ENCODE assay signal across 18 mouse cellular contexts in genomic region chr13:99937741-99938140, GRCm38 (mm10). TPM values are rescaled to one million over a fixed set of nuclear protein-coding genes. Genes with fewer than 3 reads are reported as not detected.
A peak's percentile ranks its signal among the peaks of the same experiment; 100 is the strongest.
DNase-seq lines count a peak whose midpoint lies in the region; ATAC-seq and TF ChIP-seq lines count a peak whose summit lies in the region.
"Had no signal": no experiment of that assay in that cellular context is flagged by ENCODE, and none has a peak within 500 bp of the region (broad histone marks: within the 10 kb centered on the region; RNA-seq: fewer than 3 reads in every experiment).

No protein-coding gene starts in this region.

- ATAC-seq in embryonic facial prominence, embryonic 14.5 days (ENCODE audit: low read depth): no peak
- 0 out of 2 replicates have a peak, but pooled peaks have one; percentile 20 for ATAC-seq in midbrain, postnatal 0 days (ENCODE audit: low FRiP score)
- ATAC-seq in midbrain, embryonic 15.5 days (replicated peaks): no peak; the same call in 1 of the 2 replicates
- peak; percentile 71 for ATAC-seq in forebrain, embryonic 14.5 days
- ATAC-seq in hindbrain, postnatal 0 days: peak; percentile 62
- ATAC-seq in granulocyte monocyte progenitor cell, adult 5-6 weeks (replicated peaks; ENCODE audit: poor library complexity, severe bottlenecking): no peak
- ATAC-seq: intestine, embryonic 15.5 days had no signal

- H3K9me3 ChIP-seq in embryonic facial prominence, embryonic 14.5 days (ENCODE audit: control insufficient read depth, low read length): no peaks in the 10 kb centered on the region
- H3K9me3 ChIP-seq in embryonic facial prominence, embryonic 10.5 days: no peaks in the 10 kb centered on the region
- no peaks in the 10 kb centered on the region for H3K9me3 ChIP-seq in midbrain, postnatal 0 days (ENCODE audit: low read length)
- no peaks in the 10 kb centered on the region for H3K9me3 ChIP-seq in midbrain, embryonic 15.5 days
- no peaks in the 10 kb centered on the region for H3K9me3 ChIP-seq in forebrain, embryonic 14.5 days (replicated peaks; ENCODE audit: control insufficient read depth, low read length)
- no peaks in the 10 kb centered on the region for H3K9me3 ChIP-seq in hindbrain, postnatal 0 days (ENCODE audit: low read length)
- H3K9me3 ChIP-seq: heart, embryonic 12.5 days; intestine, embryonic 15.5 days; kidney, embryonic 15.5 days; limb, embryonic 15.5 days had no signal

- no peak overlapping the region for H3K9ac ChIP-seq in embryonic facial prominence, embryonic 14.5 days (ENCODE audit: low read depth, low read length)
- no peak overlapping the region for H3K9ac ChIP-seq in midbrain, postnatal 0 days (replicated peaks; ENCODE audit: low read length, poor library complexity, severe bottlenecking)
- no peak overlapping the region for H3K9ac ChIP-seq in midbrain, embryonic 15.5 days
- H3K9ac ChIP-seq in forebrain, embryonic 14.5 days (ENCODE audit: low read length): no peak overlapping the region
- no peak overlapping the region for H3K9ac ChIP-seq in hindbrain, postnatal 0 days (replicated peaks; ENCODE audit: low read length)
- H3K9ac ChIP-seq: heart, embryonic 12.5 days; intestine, embryonic 15.5 days; kidney, embryonic 15.5 days; limb, embryonic 15.5 days had no signal

- DNase-seq in embryonic facial prominence, embryonic 14.5 days (ENCODE audit: low spot score): peak; percentile 22
- DNase-seq in embryonic facial prominence, embryonic 10.5 days (ENCODE audit: low spot score): no peak
- peak; percentile 77 for DNase-seq in midbrain, postnatal 0 days (ENCODE audit: low spot score)
- DNase-seq in forebrain, embryonic 14.5 days (ENCODE audit: low spot score): peak; percentile 81
- DNase-seq in hindbrain, postnatal 0 days (ENCODE audit: low spot score): peak; percentile 73
- DNase-seq in spleen, postnatal 4 days (ENCODE audit: low spot score in 2 of 2): no peak
- DNase-seq: adrenal gland, postnatal 36 days; cerebellum, adult 9-10 months; lung, postnatal 14 days had no signal

- 38% methylated on average over 3 of the region's 3 CpGs for WGBS in embryonic facial prominence, embryonic 14.5 days
- 70% methylated on average over 3 of the region's 3 CpGs for WGBS in embryonic facial prominence, embryonic 10.5 days
- 20% methylated on average over 3 of the region's 3 CpGs for WGBS in midbrain, postnatal 0 days
- 30% methylated on average over 3 of the region's 3 CpGs for WGBS in midbrain, embryonic 15.5 days
- 7% methylated on average over 3 of the region's 3 CpGs for WGBS in forebrain, embryonic 14.5 days
- 18% methylated on average over 3 of the region's 3 CpGs for WGBS in hindbrain, postnatal 0 days

- H3K27me3 ChIP-seq in embryonic facial prominence, embryonic 14.5 days (replicated peaks; ENCODE audit: control insufficient read depth, insufficient read depth, low read length): no peaks in the 10 kb centered on the region
- no peaks in the 10 kb centered on the region for H3K27me3 ChIP-seq in embryonic facial prominence, embryonic 10.5 days (replicated peaks; ENCODE audit: low read depth, poor library complexity, severe bottlenecking)
- no peaks in the 10 kb centered on the region for H3K27me3 ChIP-seq in midbrain, postnatal 0 days (ENCODE audit: insufficient read depth, low read length)
- H3K27me3 ChIP-seq in midbrain, embryonic 15.5 days (replicated peaks): no peaks in the 10 kb centered on the region
- no peaks in the 10 kb centered on the region for H3K27me3 ChIP-seq in forebrain, embryonic 14.5 days (replicated peaks; ENCODE audit: control insufficient read depth, insufficient read depth, low read length)
- no peaks in the 10 kb centered on the region for H3K27me3 ChIP-seq in hindbrain, postnatal 0 days (ENCODE audit: insufficient read depth, low read length)
- H3K27me3 ChIP-seq: heart, embryonic 12.5 days; intestine, embryonic 15.5 days; kidney, embryonic 15.5 days; limb, embryonic 15.5 days had no signal

- no peak overlapping the region for H3K4me3 ChIP-seq in embryonic facial prominence, embryonic 14.5 days (ENCODE audit: low read depth, low read length)
- H3K4me3 ChIP-seq in embryonic facial prominence, embryonic 10.5 days: no peak overlapping the region
- no peak overlapping the region for H3K4me3 ChIP-seq in midbrain, postnatal 0 days (ENCODE audit: low read depth, low read length)
- no peak overlapping the region for H3K4me3 ChIP-seq in midbrain, embryonic 15.5 days
- H3K4me3 ChIP-seq in forebrain, embryonic 14.5 days (ENCODE audit: low read depth, low read length): no peak overlapping the region
- no peak overlapping the region for H3K4me3 ChIP-seq in hindbrain, postnatal 0 days (ENCODE audit: low read length)
- H3K4me3 ChIP-seq: heart, embryonic 12.5 days; intestine, embryonic 15.5 days; kidney, embryonic 15.5 days; limb, embryonic 15.5 days had no signal

- TF ChIP-seq CTCF in midbrain, postnatal 0 days (IDR thresholded peaks at IDR 0.05): no peak
- TF ChIP-seq CTCF in hindbrain, postnatal 0 days (IDR thresholded peaks at IDR 0.05; ENCODE audit: low read depth): no peak

- H3K36me3 ChIP-seq in embryonic facial prominence, embryonic 14.5 days (ENCODE audit: control insufficient read depth, insufficient read depth, low read length): no peaks in the 10 kb centered on the region
- H3K36me3 ChIP-seq in embryonic facial prominence, embryonic 10.5 days (replicated peaks): no peaks in the 10 kb centered on the region
- H3K36me3 ChIP-seq in midbrain, postnatal 0 days (ENCODE audit: insufficient read depth, low read length): no peaks in the 10 kb centered on the region
- H3K36me3 ChIP-seq in midbrain, embryonic 15.5 days (replicated peaks): no peaks in the 10 kb centered on the region
- H3K36me3 ChIP-seq in forebrain, embryonic 14.5 days (ENCODE audit: control insufficient read depth, insufficient read depth, low read length): no peaks in the 10 kb centered on the region
- no peaks in the 10 kb centered on the region for H3K36me3 ChIP-seq in hindbrain, postnatal 0 days (ENCODE audit: insufficient read depth, low read length)
- H3K36me3 ChIP-seq: heart, embryonic 12.5 days; intestine, embryonic 15.5 days; kidney, embryonic 15.5 days; limb, embryonic 15.5 days had no signal

- no peaks in the 10 kb centered on the region for H3K4me1 ChIP-seq in embryonic facial prominence, embryonic 14.5 days (ENCODE audit: control insufficient read depth, insufficient read depth, low read length)
- H3K4me1 ChIP-seq in embryonic facial prominence, embryonic 10.5 days: peaks cover 6% of the 10 kb centered on the region
- 0 out of 2 replicates have a peak, but pooled peaks cover 2% of the 10 kb centered on the region for H3K4me1 ChIP-seq in midbrain, postnatal 0 days (ENCODE audit: insufficient read depth, low read length)
- H3K4me1 ChIP-seq in midbrain, embryonic 15.5 days: peaks cover 23% of the 10 kb centered on the region
- peaks cover 7% of the 10 kb centered on the region for H3K4me1 ChIP-seq in forebrain, embryonic 14.5 days (ENCODE audit: control insufficient read depth, insufficient read depth, low read length)
- peaks cover 8% of the 10 kb centered on the region for H3K4me1 ChIP-seq in hindbrain, postnatal 0 days (ENCODE audit: insufficient read depth, low read length)
- H3K4me1 ChIP-seq: heart, embryonic 12.5 days; intestine, embryonic 15.5 days; kidney, embryonic 15.5 days; limb, embryonic 15.5 days had no signal

- H3K27ac ChIP-seq in embryonic facial prominence, embryonic 14.5 days (replicated peaks; ENCODE audit: low read depth, low read length): no peak overlapping the region
- no peak overlapping the region for H3K27ac ChIP-seq in embryonic facial prominence, embryonic 10.5 days (replicated peaks)
- no peak overlapping the region for H3K27ac ChIP-seq in midbrain, postnatal 0 days (ENCODE audit: low read depth, low read length)
- H3K27ac ChIP-seq in midbrain, embryonic 15.5 days: no peak overlapping the region
- peak overlapping the region; percentile 58 for H3K27ac ChIP-seq in forebrain, embryonic 14.5 days (ENCODE audit: low read depth, low read length)
- peak overlapping the region; percentile 29; the same call in 1 of the 2 replicates for H3K27ac ChIP-seq in hindbrain, postnatal 0 days
- H3K27ac ChIP-seq: intestine, embryonic 15.5 days; kidney, embryonic 15.5 days; limb, embryonic 15.5 days had no signal

- no peak overlapping the region for H3K4me2 ChIP-seq in embryonic facial prominence, embryonic 14.5 days (ENCODE audit: low read depth, low read length)
- no peak overlapping the region for H3K4me2 ChIP-seq in midbrain, postnatal 0 days (ENCODE audit: low read depth, low read length, poor library complexity, severe bottlenecking)
- H3K4me2 ChIP-seq in midbrain, embryonic 15.5 days: no peak overlapping the region
- no peak overlapping the region for H3K4me2 ChIP-seq in forebrain, embryonic 14.5 days (ENCODE audit: low read length)
- no peak overlapping the region for H3K4me2 ChIP-seq in hindbrain, postnatal 0 days (ENCODE audit: low read depth, low read length)
- H3K4me2 ChIP-seq: heart, embryonic 12.5 days; intestine, embryonic 15.5 days; kidney, embryonic 15.5 days; limb, embryonic 15.5 days had no signal

RNA-seq across cellular contexts. Expression of gene Cartpt, which starts 36.9 kb away (rescaled TPM):
- polyA plus RNA-seq in embryonic facial prominence, embryonic 14.5 days (2014; fragmentation: Nextera tagmentation; extraction: Ambion mirVana): 3.1 and 3.2 TPM in 2 replicates
- polyA plus RNA-seq in embryonic facial prominence, embryonic 10.5 days (2016; fragmentation: Nextera tagmentation; extraction: Ambion mirVana): 2.6 and 3.6 TPM in 2 replicates
- total RNA-seq in midbrain, postnatal 0 days (2014; rRNA removed): 9.2 and 16.1 TPM in 2 replicates
- 24.8 and 28.4 TPM in 2 replicates for polyA plus RNA-seq in midbrain, postnatal 0 days (2015; fragmentation: Nextera tagmentation; extraction: Ambion mirVana)
- 16.8 and 19.2 TPM in 2 replicates for polyA plus RNA-seq in midbrain, embryonic 15.5 days (2015; fragmentation: Nextera tagmentation; extraction: Ambion mirVana)
- polyA plus RNA-seq in forebrain, embryonic 14.5 days (2014; fragmentation: Nextera tagmentation; extraction: Ambion mirVana): 3.1 and 3.6 TPM in 2 replicates
- 18.8 and 29.4 TPM in 2 replicates for total RNA-seq in hindbrain, postnatal 0 days (2014; rRNA removed)
- 43.3 and 45.8 TPM in 2 replicates for polyA plus RNA-seq in hindbrain, postnatal 0 days (2015; fragmentation: Nextera tagmentation; extraction: Ambion mirVana)
- not detected in 2 replicates for total RNA-seq in granulocyte monocyte progenitor cell, adult 5-6 weeks (2014; fragmentation: Nextera tagmentation)
- total RNA-seq in granulocyte monocyte progenitor cell, adult 5-6 weeks (2017): not detected in 2 replicates
- total RNA-seq: gastrocnemius, postnatal 4 days; heart, postnatal 25 days; megakaryocyte-erythroid progenitor cell, adult 5-6 weeks had no signal
- polyA plus RNA-seq: heart, embryonic 12.5 days had no signal

Comparison
In these comparisons a context has a peak if more than half of its experiments do, and no peak if none do; other contexts are left out.
1. ATAC-seq: peak in midbrain, postnatal 0 days (single experiment), forebrain, embryonic 14.5 days (single experiment) and hindbrain, postnatal 0 days (single experiment); none in embryonic facial prominence, embryonic 14.5 days (single experiment), midbrain, embryonic 15.5 days (single experiment) and granulocyte monocyte progenitor cell, adult 5-6 weeks (single experiment).
2. DNase-seq: peak in embryonic facial prominence, embryonic 14.5 days (single experiment), midbrain, postnatal 0 days (single experiment), forebrain, embryonic 14.5 days (single experiment) and hindbrain, postnatal 0 days (single experiment); none in embryonic facial prominence, embryonic 10.5 days (single experiment) and spleen, postnatal 4 days (0 of 2).
3. H3K27ac ChIP-seq: peak in forebrain, embryonic 14.5 days (single experiment) and hindbrain, postnatal 0 days (single experiment); none in embryonic facial prominence, embryonic 14.5 days (single experiment), embryonic facial prominence, embryonic 10.5 days (single experiment), midbrain, postnatal 0 days (single experiment) and midbrain, embryonic 15.5 days (single experiment).